Mouse (Mus musculus): ENCODE data around the gene Tmem253.

DNA sequence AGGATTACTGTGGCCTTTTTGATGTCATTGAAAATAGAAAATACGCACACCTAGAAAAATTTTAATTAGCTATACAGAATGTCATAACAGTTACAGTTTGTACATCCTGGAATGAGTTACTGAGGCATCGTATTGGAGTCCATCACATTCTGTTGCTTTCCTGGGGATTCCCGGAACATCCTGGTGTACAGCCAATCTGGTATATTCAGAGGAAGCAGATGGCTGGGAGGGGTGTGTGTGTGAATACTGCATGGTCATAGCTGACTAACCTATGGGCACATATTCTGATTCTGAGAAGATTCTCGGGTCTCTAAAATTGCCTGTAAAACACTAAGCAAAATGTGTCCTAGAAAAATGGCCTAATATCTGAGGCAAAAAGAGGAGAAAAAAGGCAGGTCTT, 3.4 kb upstream of the Tmem253 start:
- TF ChIP-seq MAZ (IDR thresholded peaks at IDR 0.05; ENCODE audit: low read depth, low read length) (no peak), POLR2A (IDR thresholded peaks at IDR 0.05; ENCODE audit: low read depth, low read length) (no peak)

Data from CH12.LX (cell line).